Mouse (Mus musculus) hindbrain, embryonic 11.5 days (tissue): ENCODE results near the gene Ntsr1. TPM values are rescaled to one million over a fixed set of nuclear protein-coding genes. Genes with fewer than 3 reads are reported as not detected.

ENCODE experiments used
- ATAC-seq: fragments of 200-750 bp; cut with Nextera tagmentation; 2 replicates; pipeline ENCODE4 v1.8.0; 2017; ENCODE audit warnings: mild to moderate bottlenecking, moderate TSS enrichment, moderate library complexity; ENCODE audit not compliant: low FRiP score
- DNase-seq: peaks from one replicate; pipeline ENCODE4 v3.0.0-alpha.2; 2015; ENCODE audit warnings: low spot score
- H3K27ac ChIP-seq: fragments of 300-500 bp; sonication (generic); 2 replicates; pipeline ENCODE4 v1.5.1; 2014; ENCODE audit warnings: mild to moderate bottlenecking, low read depth, low read length
- H3K27me3 ChIP-seq: fragments of 300-500 bp; sonication (generic); 2 replicates; pipeline ENCODE4 v1.6.1; 2014; ENCODE audit warnings: mild to moderate bottlenecking, low read length, moderate library complexity, mixed read lengths; ENCODE audit not compliant: control insufficient read depth, insufficient read depth
- H3K36me3 ChIP-seq: fragments of 300-500 bp; sonication (generic); 2 replicates; pipeline ENCODE4 v1.6.1; 2014; ENCODE audit warnings: mild to moderate bottlenecking, low read length, moderate library complexity, mixed read lengths; ENCODE audit not compliant: control insufficient read depth, insufficient read depth
- H3K4me1 ChIP-seq: fragments of 300-500 bp; sonication (generic); replicated peaks from 2 replicates; pipeline ENCODE4 v1.6.1; 2014; ENCODE audit warnings: low read length, mixed read lengths; ENCODE audit not compliant: control insufficient read depth, insufficient read depth
- H3K4me2 ChIP-seq: fragments of 300-500 bp; sonication (generic); replicated peaks from 2 replicates; pipeline ENCODE4 v1.6.1; 2014; ENCODE audit warnings: mild to moderate bottlenecking, low read depth, low read length
- H3K4me3 ChIP-seq: fragments of 300-500 bp; sonication (generic); 2 replicates; pipeline ENCODE4 v1.5.1; 2014; ENCODE audit warnings: low read depth, low read length
- H3K9ac ChIP-seq: fragments of 300-500 bp; sonication (generic); 2 replicates; pipeline ENCODE4 v1.6.1; 2014; ENCODE audit warnings: low read depth, low read length
- H3K9me3 ChIP-seq: fragments of 300-500 bp; sonication (generic); 2 replicates; pipeline ENCODE4 v1.6.1; 2016; ENCODE audit warnings: low read length; ENCODE audit not compliant: control insufficient read depth
- WGBS: fragments of 180-500 bp; shearing (Covaris S2); extraction: QIAGEN DNeasy Blood & Tissue Kit; methylation state at CpG from one replicate; pipeline ENCODE4 v1.1.7; 2014; 5-methylcytosine and 5-hydroxymethylcytosine counted together
- polyA plus RNA-seq: library from polyadenylated mRNA; unstranded; fragments of >200 nt; fragmentation: Nextera tagmentation; extraction: Ambion mirVana; gene quantifications from 2 replicates; pipeline ENCODE4 v1.2.1, GENCODE M21; 2014

The Ntsr1 gene
- polyA plus RNA-seq, 1 experiment from 2014 or later: 0.15 TPM

- Histone ChIP-seq H3K27me3 (no peaks in the 10 kb centered on the region), H3K4me2 (no peak overlapping the region), H3K36me3 (no peaks in the 10 kb centered on the region), H3K4me3 (no peak overlapping the region), H3K9me3 (no peaks in the 10 kb centered on the region), H3K27ac (no peak overlapping the region), H3K4me1 (no peaks in the 10 kb centered on the region), H3K9ac (no peak overlapping the region)
- no peak for ATAC-seq
- WGBS: 69% methylated on average over 6 of the region's 6 CpGs
- DNase-seq: no peak
These were observed 32.7 kb downstream of the Ntsr1 start for GRCm38 (mm10) chr2:180532386-180532995.

DNA sequence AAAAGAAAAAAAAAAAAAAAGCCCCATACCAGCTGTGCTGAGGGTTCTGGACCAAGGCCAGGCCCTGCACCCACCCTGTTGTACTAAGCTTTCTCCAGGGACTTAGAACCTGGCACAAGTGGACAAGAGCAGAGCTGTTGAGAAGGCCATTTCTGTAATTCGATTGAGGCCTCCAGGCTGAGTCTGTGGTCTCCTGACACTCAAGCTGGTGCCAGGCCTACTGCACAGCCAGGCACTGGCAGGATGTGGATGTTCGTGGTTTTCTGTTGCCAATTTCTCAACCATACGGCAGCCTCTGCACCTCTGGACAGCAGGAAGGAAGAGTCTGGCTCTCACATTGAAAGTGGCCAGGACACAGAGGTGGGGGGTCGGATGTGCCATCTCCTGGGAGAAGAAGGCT is 33.5 kb downstream of the Ntsr1 start:
- Histone ChIP-seq H3K9ac (no peak overlapping the region), H3K36me3 (no peaks in the 10 kb centered on the region), H3K27me3 (no peaks in the 10 kb centered on the region), H3K4me3 (no peak overlapping the region), H3K9me3 (no peaks in the 10 kb centered on the region), H3K4me2 (no peak overlapping the region), H3K27ac (no peak overlapping the region), H3K4me1 (no peaks in the 10 kb centered on the region)
- ATAC-seq (no peak), DNase-seq (no peak)
- WGBS: 86% methylated on average over 4 of the region's 4 CpGs

- no peaks in the 10 kb centered on the region for H3K27me3 ChIP-seq
- H3K36me3 ChIP-seq: no peaks in the 10 kb centered on the region
- no peak overlapping the region for H3K9ac ChIP-seq
- H3K4me2 ChIP-seq: no peak overlapping the region
- no peak overlapping the region for H3K27ac ChIP-seq
- ATAC-seq: no peak
- H3K4me3 ChIP-seq: no peak overlapping the region
- H3K9me3 ChIP-seq: no peaks in the 10 kb centered on the region
- DNase-seq: no peak
- H3K4me1 ChIP-seq: no peaks in the 10 kb centered on the region; the same call in 1 of the 2 replicates
- 94% methylated on average over 2 of the region's 2 CpGs for WGBS
These were observed 43.9 kb downstream of the Ntsr1 start for GRCm38 (mm10) chr2:180543675-180544074.

- H3K9me3 ChIP-seq: no peaks in the 10 kb centered on the region
- no peak overlapping the region for H3K27ac ChIP-seq
- H3K27me3 ChIP-seq: no peaks in the 10 kb centered on the region
- no peaks in the 10 kb centered on the region; the same call in 1 of the 2 replicates for H3K4me1 ChIP-seq
- H3K4me2 ChIP-seq: no peak overlapping the region
- H3K9ac ChIP-seq: no peak overlapping the region
- ATAC-seq: no peak
- WGBS: 87% methylated on average over 18 of the region's 18 CpGs
- H3K4me3 ChIP-seq: no peak overlapping the region
- DNase-seq: no peak
- no peaks in the 10 kb centered on the region for H3K36me3 ChIP-seq
These were observed 45.3 kb downstream of the Ntsr1 start for GRCm38 (mm10) chr2:180545046-180545445.

DNA sequence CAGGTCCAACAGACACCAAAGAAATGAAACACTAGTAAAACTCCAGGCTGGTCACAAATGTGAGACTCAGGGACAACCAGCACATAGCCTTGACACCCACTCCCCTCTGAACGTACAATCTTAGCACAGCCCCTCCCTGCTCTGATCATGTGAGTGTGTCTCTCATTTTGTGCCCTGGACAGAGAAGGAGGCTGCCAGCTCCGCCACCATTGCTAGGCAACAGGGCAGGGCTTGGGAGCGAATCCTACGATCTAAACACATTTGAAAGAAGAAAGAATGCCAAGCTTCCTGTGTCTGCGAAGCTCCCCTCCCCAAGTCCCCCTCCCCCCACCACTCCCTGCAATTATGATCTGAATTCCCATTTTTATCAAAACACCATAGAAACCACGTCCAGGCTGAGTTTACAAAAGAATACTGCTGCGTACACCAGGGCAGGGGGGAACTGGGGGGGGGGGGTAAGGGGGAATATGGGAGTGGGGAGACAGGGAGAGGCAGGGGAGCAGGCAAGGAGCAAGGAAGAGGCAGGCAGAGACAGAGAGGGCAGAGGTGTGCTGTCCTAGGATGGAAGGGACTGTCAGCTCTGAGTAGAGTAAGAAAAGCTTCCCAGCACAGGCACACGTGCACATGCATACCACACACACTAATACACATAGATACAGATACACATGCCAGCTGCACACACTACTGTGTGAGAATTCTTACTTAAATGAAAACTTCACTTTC is 47.8 kb downstream of the Ntsr1 start:
- H3K36me3 ChIP-seq: no peaks in the 10 kb centered on the region
- no peaks in the 10 kb centered on the region for H3K9me3 ChIP-seq
- 27% methylated on average over 8 of the region's 8 CpGs for WGBS
- DNase-seq: peak; percentile 54
- H3K27me3 ChIP-seq: no peaks in the 10 kb centered on the region
- ATAC-seq: peak; percentile 91
- no peaks in the 10 kb centered on the region; the same call in 1 of the 2 replicates for H3K4me1 ChIP-seq
- H3K9ac ChIP-seq: 0 out of 2 replicates have a peak overlapping the region, but pooled peaks have one; percentile 40
- H3K4me3 ChIP-seq: no peak overlapping the region
- peak overlapping the region; percentile 9; the same call in 1 of the 2 replicates for H3K4me2 ChIP-seq
- 0 out of 2 replicates have a peak overlapping the region, but pooled peaks have one; percentile 11 for H3K27ac ChIP-seq

DNA sequence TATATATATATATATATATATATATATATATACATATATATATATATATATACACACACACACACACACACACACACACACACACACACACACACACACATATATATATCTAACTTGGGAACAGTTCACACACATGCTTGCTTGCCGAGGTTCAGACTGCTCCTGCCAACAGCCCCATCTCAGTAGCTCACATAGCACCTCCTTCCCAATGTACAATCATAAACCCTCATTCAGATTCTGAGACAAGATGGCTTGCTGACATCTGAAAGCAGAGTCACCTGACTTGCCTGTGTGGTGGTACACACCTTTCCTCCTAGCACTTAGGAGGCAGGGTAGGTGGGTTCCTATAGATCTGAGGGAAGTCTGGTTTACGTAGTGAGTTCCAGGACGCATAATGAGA is 52.6 kb downstream of the Ntsr1 start:
- Histone ChIP-seq H3K4me3 (no peak overlapping the region), H3K36me3 (no peaks in the 10 kb centered on the region), H3K27me3 (no peaks in the 10 kb centered on the region), H3K4me2 (no peak overlapping the region), H3K27ac (no peak overlapping the region), H3K4me1 (no peaks in the 10 kb centered on the region; the same call in 1 of the 2 replicates), H3K9me3 (no peaks in the 10 kb centered on the region), H3K9ac (no peak overlapping the region)
- WGBS: 89% methylated on average over 3 of the region's 3 CpGs
- ATAC-seq: no peak
- no peak for DNase-seq

- no peak for ATAC-seq
- DNase-seq: no peak
- Histone ChIP-seq H3K4me2 (no peak overlapping the region), H3K27ac (no peak overlapping the region), H3K27me3 (no peaks in the 10 kb centered on the region), H3K36me3 (no peaks in the 10 kb centered on the region), H3K9ac (no peak overlapping the region), H3K9me3 (no peaks in the 10 kb centered on the region), H3K4me3 (no peak overlapping the region), H3K4me1 (no peaks in the 10 kb centered on the region)
- 52% methylated on average over 3 of the region's 3 CpGs for WGBS
These were observed 55.4 kb downstream of the Ntsr1 start for GRCm38 (mm10) chr2:180555219-180555618.

- Histone ChIP-seq H3K9me3 (no peaks in the 10 kb centered on the region), H3K4me1 (no peaks in the 10 kb centered on the region), H3K4me2 (no peak overlapping the region), H3K4me3 (no peak overlapping the region), H3K27ac (no peak overlapping the region), H3K36me3 (no peaks in the 10 kb centered on the region), H3K27me3 (no peaks in the 10 kb centered on the region), H3K9ac (no peak overlapping the region)
- ATAC-seq: no peak
- DNase-seq: no peak
- WGBS: 90% methylated on average over 3 of the region's 3 CpGs
These were observed 56.7 kb downstream of the Ntsr1 start for GRCm38 (mm10) chr2:180556470-180556869.

DNA sequence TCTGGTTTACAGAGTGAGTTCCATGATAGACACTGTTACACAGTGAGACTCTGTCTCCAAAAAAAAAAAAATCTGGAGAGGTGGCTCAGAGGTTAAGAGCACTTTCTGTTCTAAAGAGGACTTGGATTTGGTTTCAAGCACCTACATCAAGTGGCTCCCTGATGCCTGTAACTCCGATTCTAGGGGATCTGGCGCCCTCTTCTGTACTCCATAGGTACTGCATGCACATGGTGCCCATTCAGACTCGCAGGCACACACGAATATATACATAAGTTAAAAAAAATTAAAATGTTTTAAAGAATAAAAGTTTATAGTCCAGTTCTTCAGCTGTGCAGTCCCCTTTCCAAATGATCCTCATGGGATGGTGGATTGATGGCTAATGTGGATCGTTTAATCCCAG is 60.5 kb downstream of the Ntsr1 start:
- no peaks in the 10 kb centered on the region for H3K4me1 ChIP-seq
- H3K27me3 ChIP-seq: no peaks in the 10 kb centered on the region
- no peaks in the 10 kb centered on the region for H3K36me3 ChIP-seq
- H3K9ac ChIP-seq: no peak overlapping the region
- H3K9me3 ChIP-seq: no peaks in the 10 kb centered on the region
- ATAC-seq (no peak), DNase-seq (peak; percentile 33)
- WGBS: 53% methylated on average over 5 of the region's 5 CpGs
- H3K4me2 ChIP-seq: no peak overlapping the region
- no peak overlapping the region for H3K4me3 ChIP-seq
- H3K27ac ChIP-seq: no peak overlapping the region
